Mouse (Mus musculus): ENCODE results near the gene Ubash3b.

- TF ChIP-seq POLR2A (IDR thresholded peaks at IDR 0.05; ENCODE audit: low read depth, low read length) (no peak), CTCF (IDR thresholded peaks at IDR 0.05; ENCODE audit: extremely low read depth, insufficient read length, insufficient replicate concordance, low read depth, low read length) (no peak)
Observed at GRCm38 (mm10) chr9:41099897-41100296, 61.6 kb downstream of the Ubash3b start.
